Mouse (Mus musculus) layer of hippocampus, adult 18-20 months (tissue): ENCODE results near the gene Mapt. TPM values are rescaled to one million over a fixed set of nuclear protein-coding genes. Genes with fewer than 3 reads are reported as not detected.
A peak's percentile ranks its signal among the peaks of the same experiment; 100 is the strongest.
"Not testable (repeated sequence)": the region's sequence is repeated elsewhere in the genome, so short reads cannot be mapped to it uniquely, and the experiment has no call there.

ENCODE experiments used
- DNase-seq, 2 experiments: peaks; one replicate each; pipeline ENCODE4 v3.0.0; 2022; ENCODE audit warnings: low spot score in 2 of 2
- total RNA-seq, 2 experiments: library from RNA; stranded (reverse); gene quantifications; 2 replicates each; pipeline ENCODE4 v1.2.3; 2021

The Mapt gene
- total RNA-seq, 2 experiments from 2014 or later, result 329 to 337 TPM

- no peak for DNase-seq
Measured at GRCm38 (mm10) chr11:104233101-104233500, 1.9 kb downstream of the Mapt start.

GRCm38 (mm10) chr11:104233574-104234206 lies 2.5 kb downstream of the Mapt start:
- DNase-seq, result no peak

- no peak for DNase-seq
Measured at GRCm38 (mm10) chr11:104234680-104235079, 3.5 kb downstream of the Mapt start.

- DNase-seq, result no peak
Measured at GRCm38 (mm10) chr11:104235881-104236280, 4.7 kb downstream of the Mapt start.

GRCm38 (mm10) chr11:104237226-104237625 lies 6.0 kb downstream of the Mapt start:
- peak; percentile 71 to 89 for DNase-seq

- DNase-seq, result no peak
Measured at GRCm38 (mm10) chr11:104237958-104238747, 7.0 kb downstream of the Mapt start.

GRCm38 (mm10) chr11:104245478-104245877 lies 14.3 kb downstream of the Mapt start:
- not testable (repeated sequence) for DNase-seq

- DNase-seq, result no peak
Measured at GRCm38 (mm10) chr11:104246171-104246694, 15.0 kb downstream of the Mapt start.

- DNase-seq, result no peak
Measured at GRCm38 (mm10) chr11:104247141-104247717, 16.0 kb downstream of the Mapt start.

- DNase-seq, result no peak
Measured at GRCm38 (mm10) chr11:104249420-104249819, 18.2 kb downstream of the Mapt start.

- DNase-seq, result peak in 1 of 2 experiments; percentile 55
Measured at GRCm38 (mm10) chr11:104251121-104251520, 19.9 kb downstream of the Mapt start.

GRCm38 (mm10) chr11:104252094-104252493 lies 20.9 kb downstream of the Mapt start:
- DNase-seq, result no peak

GRCm38 (mm10) chr11:104254408-104255039 lies 23.3 kb downstream of the Mapt start:
- DNase-seq, result peak; percentile 67 to 83

- DNase-seq, result no peak
Measured at GRCm38 (mm10) chr11:104256179-104256578, 25.0 kb downstream of the Mapt start.

- no peak for DNase-seq
Measured at GRCm38 (mm10) chr11:104258991-104259390, 27.8 kb downstream of the Mapt start.

GRCm38 (mm10) chr11:104264683-104265082 lies 33.5 kb downstream of the Mapt start:
- no peak for DNase-seq

GRCm38 (mm10) chr11:104265669-104266068 lies 34.5 kb downstream of the Mapt start:
- no peak for DNase-seq

- no peak for DNase-seq
Measured at GRCm38 (mm10) chr11:104267380-104267779, 36.2 kb downstream of the Mapt start.

- no peak for DNase-seq
Measured at GRCm38 (mm10) chr11:104269385-104269822, 38.2 kb downstream of the Mapt start.

- no peak for DNase-seq
Measured at GRCm38 (mm10) chr11:104270452-104270851, 39.3 kb downstream of the Mapt start.

- DNase-seq, result no peak
Measured at GRCm38 (mm10) chr11:104270876-104271275, 39.7 kb downstream of the Mapt start.
